Comparison of ENCODE assay signal across 22 mouse cellular contexts in genomic region chr2:35015861-35016260, GRCm38 (mm10). TPM values are rescaled to one million over a fixed set of nuclear protein-coding genes. Genes with fewer than 3 reads are reported as not detected.
DNase-seq lines count a peak whose midpoint lies in the region; ATAC-seq and TF ChIP-seq lines count a peak whose summit lies in the region.
"Had no signal": no experiment of that assay in that cellular context is flagged by ENCODE, and none has a peak within 500 bp of the region (broad histone marks: within the 10 kb centered on the region; RNA-seq: fewer than 3 reads in every experiment).

No protein-coding gene starts in this region.

- WGBS in lung, adult 2 months: 6% methylated on average over 6 of the region's 6 CpGs
- 11% methylated on average over 6 of the region's 6 CpGs for WGBS in lung, postnatal 0 days

- H3K27me3 ChIP-seq in lung, postnatal 0 days (replicated peaks; ENCODE audit: insufficient read depth, low read length): no peaks in the 10 kb centered on the region
- H3K27me3 ChIP-seq: embryonic facial prominence, embryonic 15.5 days; heart, embryonic 13.5 days; hindbrain, embryonic 12.5 days had no signal

- no peak for TF ChIP-seq POLR2A in lung, adult 2 months (IDR thresholded peaks at IDR 0.05; ENCODE audit: borderline replicate concordance, extremely low read depth, low read depth, low read length)

- no peaks in the 10 kb centered on the region for H3K4me1 ChIP-seq in lung, adult 2 months (ENCODE audit: control insufficient read depth, insufficient read depth, low read length)
- H3K4me1 ChIP-seq in lung, postnatal 0 days (ENCODE audit: insufficient read depth, low read depth, low read length): no peaks in the 10 kb centered on the region
- H3K4me1 ChIP-seq: embryonic facial prominence, embryonic 15.5 days; heart, embryonic 13.5 days; hindbrain, embryonic 12.5 days had no signal

- no peak overlapping the region for H3K4me3 ChIP-seq in lung, adult 2 months (replicated peaks; ENCODE audit: extremely low read depth, low read depth, low read length)
- H3K4me3 ChIP-seq in lung, postnatal 0 days (ENCODE audit: low read depth, low read length): no peak overlapping the region
- H3K4me3 ChIP-seq: embryonic facial prominence, embryonic 15.5 days; erythroblast, embryonic 14.5 days; forebrain, embryonic 10.5 days; heart, adult 2 months; heart, embryonic 13.5 days; hindbrain, embryonic 12.5 days had no signal

- H3K9me3 ChIP-seq in lung, postnatal 0 days (ENCODE audit: low read length): no peaks in the 10 kb centered on the region
- H3K9me3 ChIP-seq: embryonic facial prominence, embryonic 15.5 days; forebrain, embryonic 10.5 days; heart, embryonic 13.5 days; hindbrain, embryonic 12.5 days had no signal

- DNase-seq in 416B (ENCODE audit: low read depth): peak; percentile 21
- peak; percentile 29 for DNase-seq in lung, adult 2 months
- DNase-seq in lung, postnatal 0 days (ENCODE audit: low spot score): peak; percentile 65
- DNase-seq in lung, postnatal 36 days: peak; percentile 75
- no peak for DNase-seq in cerebellum, adult 18-20 months
- no peak for DNase-seq in kidney, adult 9 months
- DNase-seq in right cerebral cortex, postnatal 10 days (ENCODE audit: low spot score in 2 of 2): no peak
- DNase-seq: adrenal gland, adult 2 months; adrenal gland, postnatal 25 days; cerebellum, adult 2 months; cerebellum, postnatal 14 days; embryo, embryonic 11 days; gastrocnemius, postnatal 36 days; heart, adult 2 months; heart, postnatal 4 days had no signal

- TF ChIP-seq CTCF in lung, adult 2 months (IDR thresholded peaks at IDR 0.05; ENCODE audit: insufficient read depth, low read length): no peak
- no peak for TF ChIP-seq CTCF in lung, postnatal 0 days (IDR thresholded peaks at IDR 0.05)

- no peak overlapping the region for H3K9ac ChIP-seq in lung, postnatal 0 days (replicated peaks; ENCODE audit: low read depth)
- H3K9ac ChIP-seq: embryonic facial prominence, embryonic 15.5 days; heart, embryonic 13.5 days; hindbrain, embryonic 12.5 days had no signal

- peak; percentile 75 for ATAC-seq in lung, postnatal 0 days
- ATAC-seq: forebrain, embryonic 14.5 days; hindbrain, embryonic 16.5 days had no signal

- TF ChIP-seq EP300 in lung, postnatal 0 days (IDR thresholded peaks at IDR 0.05): peak; percentile 40; the same call in 1 of the 2 replicates

- H3K36me3 ChIP-seq in lung, postnatal 0 days (ENCODE audit: insufficient read depth, low read length): no peaks in the 10 kb centered on the region
- H3K36me3 ChIP-seq: embryonic facial prominence, embryonic 15.5 days; forebrain, embryonic 10.5 days; heart, embryonic 13.5 days; hindbrain, embryonic 12.5 days had no signal

- H3K27ac ChIP-seq in lung, postnatal 0 days (ENCODE audit: low read length): no peak overlapping the region
- H3K27ac ChIP-seq: embryonic facial prominence, embryonic 15.5 days; forebrain, embryonic 10.5 days; heart, adult 2 months; heart, embryonic 13.5 days; hindbrain, embryonic 12.5 days had no signal

- H3K4me2 ChIP-seq in lung, postnatal 0 days (replicated peaks; ENCODE audit: low read depth, low read length): no peak overlapping the region
- H3K4me2 ChIP-seq: embryonic facial prominence, embryonic 15.5 days; heart, embryonic 13.5 days; hindbrain, embryonic 12.5 days had no signal

RNA-seq across cellular contexts. Expression of gene Hc, which starts 45.4 kb away (rescaled TPM):
- 106 and 168 TPM in 2 replicates for polyA plus RNA-seq in lung, adult 2 months (2012; rRNA removed)
- polyA plus RNA-seq in lung, postnatal 0 days (2015; fragmentation: Nextera tagmentation; extraction: Ambion mirVana): 149 and 172 TPM in 2 replicates
- polyA plus RNA-seq: embryonic facial prominence, embryonic 15.5 days; erythroblast, embryonic 14.5 days had no signal

RNA-seq across cellular contexts. Expression of gene Traf1, which starts 54.3 kb away (rescaled TPM):
- polyA plus RNA-seq in lung, adult 2 months (2012; rRNA removed): 52.3 and 59.6 TPM in 2 replicates
- 61.4 and 67.0 TPM in 2 replicates for polyA plus RNA-seq in lung, postnatal 0 days (2015; fragmentation: Nextera tagmentation; extraction: Ambion mirVana)
- polyA plus RNA-seq: erythroblast, embryonic 14.5 days had no signal

Comparison
In these comparisons a context has a peak if more than half of its experiments do, and no peak if none do; other contexts are left out.
1. DNase-seq: peak in 416B (single experiment), lung, adult 2 months (single experiment), lung, postnatal 0 days (single experiment) and lung, postnatal 36 days (single experiment); none in cerebellum, adult 18-20 months (0 of 2), kidney, adult 9 months (single experiment) and right cerebral cortex, postnatal 10 days (0 of 2).